Mouse (Mus musculus) cerebellum, adult 8-10 months (tissue): ENCODE results near the gene Pde1c.

ENCODE experiments used
- DNase-seq: peaks from one replicate; pipeline ENCODE4 v3.0.0; 2022

The Pde1c gene

DNA sequence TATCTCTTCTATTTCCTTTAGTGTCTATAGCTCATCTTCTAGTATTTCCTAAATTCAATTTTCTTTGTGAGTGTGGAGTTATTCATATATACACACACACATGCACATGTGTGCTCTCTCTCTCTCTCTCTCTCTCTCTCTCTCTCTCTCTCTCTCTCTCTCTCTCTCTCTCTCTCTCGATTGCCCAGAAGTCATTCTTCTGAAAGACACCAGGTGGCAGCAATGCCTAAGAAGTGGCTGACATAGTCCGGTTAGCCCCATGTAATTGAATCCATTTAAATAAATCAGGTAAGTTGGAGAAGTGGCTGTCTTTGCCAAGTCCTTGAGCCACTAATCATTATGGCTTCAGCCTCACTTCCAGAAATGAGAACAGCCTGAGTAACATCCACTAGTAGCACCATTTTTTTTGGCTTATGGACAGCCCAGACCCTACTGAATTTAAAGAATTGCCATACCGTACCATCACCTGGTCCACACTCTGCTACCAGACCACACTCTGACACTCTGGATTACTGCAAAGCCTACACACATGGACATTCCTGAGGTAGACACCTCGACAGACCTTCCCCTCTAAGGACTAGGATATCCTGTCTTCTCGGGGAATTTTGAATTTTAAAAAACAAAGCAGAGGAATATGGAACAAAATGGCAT, 502.1 kb downstream of the Pde1c start:
- DNase-seq, result peak; percentile 60

DNA sequence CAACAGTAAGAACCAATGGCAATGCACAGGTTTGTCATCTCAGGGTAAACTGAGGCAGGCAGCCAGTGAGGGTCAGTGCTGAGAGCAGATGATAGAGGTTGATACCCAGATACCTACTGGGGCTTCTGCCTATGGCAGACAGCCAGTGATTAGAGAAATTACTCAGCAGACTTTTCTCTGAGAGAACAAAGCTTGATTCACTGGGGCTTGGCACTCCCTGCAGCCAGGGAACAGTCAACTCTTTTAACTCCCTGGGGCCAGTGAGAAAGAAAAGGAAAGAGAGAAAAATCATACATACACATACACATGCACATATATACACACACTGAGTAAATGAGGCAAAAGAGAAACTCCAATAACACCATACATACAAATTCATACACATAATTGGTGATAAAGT, 505.2 kb downstream of the Pde1c start:
- DNase-seq, result no peak

DNA sequence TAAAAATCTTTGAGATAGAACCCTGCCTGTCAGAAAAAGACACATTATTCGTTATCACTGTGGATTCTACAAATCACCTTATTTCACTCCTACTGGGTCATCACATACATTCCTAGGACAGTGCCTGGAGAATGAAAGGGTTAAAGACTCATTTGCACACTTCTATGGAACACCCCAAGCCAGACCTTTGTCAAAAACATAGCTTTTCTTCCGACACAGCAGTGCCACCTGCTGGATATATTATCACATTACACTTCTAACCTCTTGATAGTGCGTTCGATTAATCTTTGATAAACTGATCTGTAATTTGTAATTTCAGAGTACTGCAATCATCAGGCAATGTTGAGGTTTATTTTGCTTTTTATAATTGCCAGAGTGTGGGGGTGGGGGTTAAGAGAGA, 519.8 kb downstream of the Pde1c start:
- DNase-seq, result peak; percentile 23

DNA sequence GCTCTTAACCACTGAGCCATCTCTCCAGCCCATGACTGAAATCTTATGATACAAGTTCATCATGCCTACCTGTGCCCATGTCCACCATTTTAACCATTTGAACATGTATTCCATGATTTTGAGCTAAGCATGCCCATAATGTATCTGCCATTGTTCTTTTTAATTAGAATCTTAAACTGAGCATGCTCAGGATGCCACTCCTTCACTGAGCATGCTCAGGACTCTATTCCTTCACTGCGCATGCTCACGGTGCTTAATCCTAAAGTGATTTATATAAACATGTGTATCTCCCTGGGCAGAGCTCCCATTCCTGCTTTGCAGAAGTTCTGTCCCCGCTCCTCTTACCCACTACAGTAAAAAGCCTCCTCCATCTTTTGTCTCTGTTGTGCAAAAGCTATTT, 520.3 kb downstream of the Pde1c start:
- no peak for DNase-seq

DNA sequence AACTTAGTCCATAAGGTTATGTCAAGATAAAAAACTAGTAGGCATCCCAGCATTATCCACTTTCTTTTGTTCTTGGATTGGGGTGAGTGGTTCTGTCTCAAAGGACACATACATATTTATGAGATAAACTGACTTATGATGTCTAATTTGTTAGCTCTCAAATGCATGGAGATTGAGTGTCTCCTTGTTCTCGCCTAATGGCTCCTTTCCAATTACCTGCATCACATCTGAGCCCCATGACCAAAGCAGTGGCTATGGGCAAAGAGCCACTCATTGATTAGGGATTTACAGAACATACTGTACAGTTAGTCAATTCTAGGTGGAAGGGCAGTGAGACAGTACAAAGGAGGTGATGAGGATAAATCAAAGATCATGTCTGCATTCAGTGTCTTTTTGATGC, 524.2 kb downstream of the Pde1c start:
- no peak for DNase-seq

DNA sequence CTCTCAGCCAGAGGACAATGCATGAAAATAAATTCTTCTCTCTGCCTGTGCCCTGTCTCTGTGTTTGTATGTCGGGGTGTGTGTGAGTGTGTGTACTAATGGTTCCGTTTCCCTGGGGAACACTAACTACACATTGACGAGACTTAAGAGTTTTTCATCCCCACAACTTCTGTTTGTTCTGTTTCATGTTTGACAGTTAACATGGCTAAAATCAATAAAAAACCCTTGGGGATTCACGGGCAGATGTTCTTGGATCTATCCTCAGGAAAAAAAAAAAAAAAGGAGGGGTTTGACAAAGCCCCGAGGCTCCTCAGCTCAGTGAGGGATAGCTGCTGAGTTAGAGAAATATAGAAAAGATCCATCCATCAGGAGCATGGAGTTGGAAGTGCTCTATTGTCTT, 524.6 kb downstream of the Pde1c start:
- DNase-seq, result no peak

DNA sequence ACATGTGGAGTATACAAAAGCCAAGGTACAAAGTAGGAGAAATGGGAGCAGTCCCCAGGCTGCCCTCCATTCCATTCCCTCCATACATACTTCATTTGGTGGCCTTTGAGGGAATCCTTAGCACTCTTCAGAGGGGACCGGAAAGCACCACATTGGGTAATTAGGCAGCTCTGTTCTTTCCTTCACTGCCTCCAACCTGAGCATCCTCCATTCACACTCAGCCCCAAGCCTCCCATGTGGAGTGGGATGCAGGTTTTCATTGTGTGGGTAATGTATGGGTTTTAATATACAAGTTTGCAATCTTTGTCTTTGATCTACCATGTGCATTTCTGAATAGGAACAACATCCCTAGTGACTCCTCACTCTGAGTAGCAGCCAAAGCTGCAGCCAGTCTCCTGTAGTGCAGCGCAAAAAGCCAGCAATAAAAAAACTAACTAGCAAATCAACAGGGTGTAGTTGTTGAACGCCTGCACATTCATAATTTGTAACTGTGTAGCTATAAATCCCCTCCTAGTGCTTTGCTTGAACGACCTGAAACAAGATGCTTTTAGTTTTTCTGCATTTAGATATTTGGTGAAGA, 529.3 kb downstream of the Pde1c start:
- DNase-seq, result no peak

DNA sequence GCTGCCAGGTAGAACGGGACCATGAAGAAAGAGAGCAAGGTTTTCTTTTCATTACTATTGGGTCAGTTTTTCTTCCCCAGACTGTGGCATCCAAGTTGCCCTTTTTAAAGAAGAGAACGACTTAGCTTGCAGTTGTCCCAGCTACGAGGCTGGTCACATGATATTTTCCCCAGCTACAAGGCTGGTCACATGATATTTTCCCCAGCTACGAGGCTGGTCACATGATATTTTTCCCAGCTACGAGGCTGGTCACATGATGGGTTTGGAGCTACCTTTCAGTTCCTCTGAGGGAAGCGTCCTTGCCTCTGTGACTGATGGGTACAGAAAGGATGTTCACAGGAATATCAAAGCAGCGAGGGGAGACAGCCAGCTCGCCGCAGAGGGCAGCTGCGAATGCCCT, 533.8 kb downstream of the Pde1c start:
- no peak for DNase-seq

DNA sequence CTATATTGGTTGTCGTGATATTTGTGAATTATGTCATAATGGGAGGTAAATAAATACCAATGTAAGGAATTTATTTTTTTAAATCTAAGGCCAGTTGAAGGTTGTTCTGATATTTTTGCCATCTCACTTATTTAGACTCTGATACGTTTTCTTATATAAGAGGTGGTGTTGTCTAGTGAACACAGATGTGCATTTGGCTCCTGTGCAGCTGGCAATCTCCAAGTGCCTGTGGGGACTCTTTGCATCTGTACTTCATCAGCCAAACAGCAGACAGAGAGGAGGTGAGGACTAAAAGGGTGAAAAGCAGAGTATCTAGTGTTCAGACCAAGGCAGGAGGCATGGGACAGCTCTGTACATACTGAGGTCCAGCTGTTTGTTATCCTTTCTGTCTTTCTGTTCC, 536.7 kb downstream of the Pde1c start:
- no peak for DNase-seq

DNA sequence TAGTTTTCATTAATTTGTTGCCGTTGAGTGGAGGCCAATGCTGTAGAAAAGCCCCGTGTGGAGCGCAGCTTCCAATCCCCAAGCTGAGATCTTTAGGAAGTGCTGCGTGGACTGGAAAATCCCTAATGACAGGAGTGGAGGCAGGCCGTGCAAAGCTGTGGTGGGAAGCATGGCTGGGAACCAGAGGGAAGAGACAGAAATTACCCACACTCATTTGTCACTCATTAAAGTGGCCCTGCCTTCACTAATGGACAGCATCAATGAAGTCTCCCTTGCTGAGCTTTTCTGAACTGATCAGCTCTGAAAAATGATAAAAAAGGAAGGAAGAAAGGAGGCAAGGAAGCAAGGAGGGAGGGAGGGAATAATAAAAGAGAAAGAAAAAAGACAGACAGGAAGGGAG, 538.9 kb downstream of the Pde1c start:
- no peak for DNase-seq

DNA sequence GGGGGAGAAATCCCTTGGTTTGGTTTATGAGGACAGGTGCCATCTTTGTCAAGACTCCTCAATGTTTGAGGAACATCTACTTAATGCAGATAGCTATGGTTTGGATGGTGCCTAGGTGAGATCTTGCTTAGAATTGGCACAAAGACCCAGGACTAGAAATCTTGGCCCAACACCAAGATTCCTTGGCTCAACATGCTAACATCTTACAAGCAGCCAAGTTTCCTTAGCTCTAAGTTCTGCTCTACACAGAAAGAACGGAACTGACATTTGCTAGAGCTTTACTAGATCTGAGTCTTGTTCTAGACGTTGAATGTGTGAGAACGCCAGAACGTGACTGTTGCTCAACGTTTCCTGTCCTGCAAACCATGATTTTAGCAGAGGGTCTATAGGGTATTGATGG, 540.9 kb downstream of the Pde1c start:
- no peak for DNase-seq

DNA sequence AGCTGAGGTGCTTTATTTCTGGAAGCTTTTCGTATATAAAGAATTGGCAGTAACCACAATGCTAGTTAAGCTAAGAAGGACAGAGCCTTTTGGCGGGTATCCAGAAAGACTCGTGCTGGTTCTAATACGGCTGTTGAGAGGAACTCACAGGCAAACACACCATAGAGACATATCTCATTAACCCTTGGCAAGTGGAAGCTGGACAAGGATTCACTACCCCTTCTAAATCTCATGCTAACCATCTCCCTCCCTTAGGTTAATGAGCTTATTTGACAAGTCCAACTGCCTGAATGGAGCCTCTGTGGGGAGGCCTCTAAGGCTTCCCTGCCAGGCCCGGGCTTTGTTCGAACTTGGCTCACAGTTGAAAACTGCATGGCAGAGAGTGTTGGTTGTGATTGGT, 541.6 kb downstream of the Pde1c start:
- no peak for DNase-seq

DNA sequence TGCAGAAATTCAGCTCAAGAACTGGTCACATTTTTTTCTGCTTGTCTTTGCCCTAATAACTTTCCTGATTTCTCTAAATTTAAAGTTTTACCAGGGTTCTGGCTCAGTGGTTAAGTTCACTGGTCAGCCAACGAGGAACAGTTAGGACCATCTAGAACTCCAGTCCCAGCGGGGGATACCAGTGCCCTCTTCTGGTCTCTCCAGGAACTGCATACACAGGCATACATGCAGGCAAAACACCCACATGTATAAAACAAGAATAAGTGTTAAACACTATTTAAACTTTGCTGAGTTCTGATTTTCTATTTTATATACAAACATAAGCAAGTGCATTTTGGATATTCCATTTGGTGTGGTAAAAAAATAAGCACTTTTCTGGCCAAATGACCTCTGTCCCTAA, 543.4 kb downstream of the Pde1c start:
- DNase-seq, result no peak
